Mouse (Mus musculus): ENCODE measurements at regions not wholly inside any gene's neighbourhood (a gene's known extent, or its start where the extent isn't known, plus 50 kb on each side); places are given as distances from the start of the nearest gene placed in this dataset.
A peak's percentile ranks its signal among the peaks of the same experiment; 100 is the strongest.

GRCm38 (mm10) chr12:30647511-30647910 lies 63.3 kb downstream of the Tmem18 start:
- H3K27ac ChIP-seq (ENCODE audit: low read length), result no peak overlapping the region
- no peak overlapping the region for H3K4me2 ChIP-seq (ENCODE audit: low read length)
- H3K4me3 ChIP-seq (replicated peaks; ENCODE audit: low read length), result no peak overlapping the region
- no peaks in the 10 kb centered on the region for H3K9me3 ChIP-seq (ENCODE audit: control insufficient read depth, low read length)
- 75% methylated on average over 3 of the region's 3 CpGs for WGBS
- H3K27me3 ChIP-seq (replicated peaks; ENCODE audit: control insufficient read depth, insufficient read depth, low read length), result no peaks in the 10 kb centered on the region
- no peaks in the 10 kb centered on the region for H3K36me3 ChIP-seq (ENCODE audit: control insufficient read depth, insufficient read depth)
- H3K9ac ChIP-seq (replicated peaks; ENCODE audit: low read depth, low read length), result no peak overlapping the region
- no peaks in the 10 kb centered on the region for H3K4me1 ChIP-seq (replicated peaks; ENCODE audit: control insufficient read depth, insufficient read depth, low read length)
- ATAC-seq, result no peak

- no peaks in the 10 kb centered on the region for H3K9me3 ChIP-seq (ENCODE audit: control insufficient read depth, low read length)
- no peak overlapping the region for H3K4me2 ChIP-seq (ENCODE audit: low read length)
- H3K27me3 ChIP-seq (replicated peaks; ENCODE audit: control insufficient read depth, insufficient read depth, low read length), result no peaks in the 10 kb centered on the region
- no peak overlapping the region for H3K27ac ChIP-seq (ENCODE audit: low read length)
- H3K4me3 ChIP-seq (replicated peaks; ENCODE audit: low read length), result no peak overlapping the region
- no peak for ATAC-seq
- no peaks in the 10 kb centered on the region for H3K4me1 ChIP-seq (replicated peaks; ENCODE audit: control insufficient read depth, insufficient read depth, low read length)
- no peak overlapping the region for H3K9ac ChIP-seq (replicated peaks; ENCODE audit: low read depth, low read length)
- WGBS, result 18% methylated on average over 1 of the region's 1 CpGs
- H3K36me3 ChIP-seq (ENCODE audit: control insufficient read depth, insufficient read depth), result no peaks in the 10 kb centered on the region
These were observed 67.3 kb downstream of the Tmem18 start for GRCm38 (mm10) chr12:30651506-30651905.

- no peak overlapping the region for H3K4me3 ChIP-seq (replicated peaks; ENCODE audit: low read length)
- no peaks in the 10 kb centered on the region for H3K4me1 ChIP-seq (replicated peaks; ENCODE audit: control insufficient read depth, insufficient read depth, low read length)
- H3K27ac ChIP-seq (ENCODE audit: low read length), result no peak overlapping the region
- no peak overlapping the region for H3K9ac ChIP-seq (replicated peaks; ENCODE audit: low read depth, low read length)
- H3K36me3 ChIP-seq (ENCODE audit: control insufficient read depth, insufficient read depth), result no peaks in the 10 kb centered on the region
- no peaks in the 10 kb centered on the region for H3K27me3 ChIP-seq (replicated peaks; ENCODE audit: control insufficient read depth, insufficient read depth, low read length)
- no peak overlapping the region for H3K4me2 ChIP-seq (ENCODE audit: low read length)
- no peak for ATAC-seq
- H3K9me3 ChIP-seq (ENCODE audit: control insufficient read depth, low read length), result no peaks in the 10 kb centered on the region
- 68% methylated on average over 5 of the region's 5 CpGs for WGBS
These were observed 70.3 kb downstream of the Tmem18 start for GRCm38 (mm10) chr12:30654347-30655075.

- Histone ChIP-seq H3K4me1 (replicated peaks; ENCODE audit: control insufficient read depth, insufficient read depth, low read length) (no peaks in the 10 kb centered on the region), H3K4me2 (ENCODE audit: low read length) (no peak overlapping the region), H3K27me3 (replicated peaks; ENCODE audit: control insufficient read depth, insufficient read depth, low read length) (no peaks in the 10 kb centered on the region), H3K9me3 (ENCODE audit: control insufficient read depth, low read length) (no peaks in the 10 kb centered on the region), H3K36me3 (ENCODE audit: control insufficient read depth, insufficient read depth) (no peaks in the 10 kb centered on the region), H3K9ac (replicated peaks; ENCODE audit: low read depth, low read length) (no peak overlapping the region), H3K4me3 (replicated peaks; ENCODE audit: low read length) (no peak overlapping the region), H3K27ac (ENCODE audit: low read length) (no peak overlapping the region)
- no peak for ATAC-seq
- WGBS, result 93% methylated on average over 1 of the region's 1 CpGs
These were observed 70.8 kb downstream of the Tmem18 start for GRCm38 (mm10) chr12:30655076-30655421.

- H3K9me3 ChIP-seq (ENCODE audit: control insufficient read depth, low read length), result no peaks in the 10 kb centered on the region
- H3K9ac ChIP-seq (replicated peaks; ENCODE audit: low read depth, low read length), result no peak overlapping the region
- no peak overlapping the region for H3K27ac ChIP-seq (ENCODE audit: low read length)
- H3K36me3 ChIP-seq (ENCODE audit: control insufficient read depth, insufficient read depth), result no peaks in the 10 kb centered on the region
- no peak overlapping the region for H3K4me3 ChIP-seq (replicated peaks; ENCODE audit: low read length)
- no peaks in the 10 kb centered on the region for H3K4me1 ChIP-seq (replicated peaks; ENCODE audit: control insufficient read depth, insufficient read depth, low read length)
- ATAC-seq, result no peak
- no peak overlapping the region for H3K4me2 ChIP-seq (ENCODE audit: low read length)
- 80% methylated on average over 2 of the region's 2 CpGs for WGBS
- H3K27me3 ChIP-seq (replicated peaks; ENCODE audit: control insufficient read depth, insufficient read depth, low read length), result no peaks in the 10 kb centered on the region
These were observed 94.6 kb downstream of the Tmem18 start for GRCm38 (mm10) chr12:30678826-30679225.

GRCm38 (mm10) chr12:30690038-30690437 lies 105.8 kb downstream of the Tmem18 start:
- Histone ChIP-seq H3K4me3 (replicated peaks; ENCODE audit: low read length) (no peak overlapping the region), H3K27ac (ENCODE audit: low read length) (no peak overlapping the region), H3K4me1 (replicated peaks; ENCODE audit: control insufficient read depth, insufficient read depth, low read length) (no peaks in the 10 kb centered on the region), H3K4me2 (ENCODE audit: low read length) (no peak overlapping the region), H3K36me3 (ENCODE audit: control insufficient read depth, insufficient read depth) (no peaks in the 10 kb centered on the region), H3K9ac (replicated peaks; ENCODE audit: low read depth, low read length) (no peak overlapping the region), H3K27me3 (replicated peaks; ENCODE audit: control insufficient read depth, insufficient read depth, low read length) (no peaks in the 10 kb centered on the region), H3K9me3 (ENCODE audit: control insufficient read depth, low read length) (no peaks in the 10 kb centered on the region)
- 78% methylated on average over 4 of the region's 4 CpGs for WGBS
- ATAC-seq, result no peak

- Histone ChIP-seq H3K9ac (replicated peaks; ENCODE audit: low read depth, low read length) (no peak overlapping the region), H3K9me3 (ENCODE audit: control insufficient read depth, low read length) (no peaks in the 10 kb centered on the region), H3K27ac (ENCODE audit: low read length) (no peak overlapping the region), H3K27me3 (replicated peaks; ENCODE audit: control insufficient read depth, insufficient read depth, low read length) (no peaks in the 10 kb centered on the region), H3K4me1 (replicated peaks; ENCODE audit: control insufficient read depth, insufficient read depth, low read length) (no peaks in the 10 kb centered on the region), H3K4me2 (ENCODE audit: low read length) (no peak overlapping the region), H3K4me3 (replicated peaks; ENCODE audit: low read length) (no peak overlapping the region), H3K36me3 (ENCODE audit: control insufficient read depth, insufficient read depth) (no peaks in the 10 kb centered on the region)
- no peak for ATAC-seq
- 55% methylated on average over 3 of the region's 3 CpGs for WGBS
These were observed 109.3 kb downstream of the Tmem18 start for GRCm38 (mm10) chr12:30693540-30693939.

- Histone ChIP-seq H3K27ac (ENCODE audit: low read length) (no peak overlapping the region), H3K9me3 (ENCODE audit: control insufficient read depth, low read length) (no peaks in the 10 kb centered on the region), H3K4me2 (ENCODE audit: low read length) (no peak overlapping the region), H3K9ac (replicated peaks; ENCODE audit: low read depth, low read length) (no peak overlapping the region), H3K4me3 (replicated peaks; ENCODE audit: low read length) (no peak overlapping the region), H3K27me3 (replicated peaks; ENCODE audit: control insufficient read depth, insufficient read depth, low read length) (no peaks in the 10 kb centered on the region), H3K4me1 (replicated peaks; ENCODE audit: control insufficient read depth, insufficient read depth, low read length) (no peaks in the 10 kb centered on the region), H3K36me3 (ENCODE audit: control insufficient read depth, insufficient read depth) (no peaks in the 10 kb centered on the region)
- 72% methylated on average over 6 of the region's 6 CpGs for WGBS
- peak; percentile 76 for ATAC-seq
These were observed 114.0 kb downstream of the Tmem18 start for GRCm38 (mm10) chr12:30698256-30698655.

GRCm38 (mm10) chr12:30703691-30704090 lies 119.5 kb downstream of the Tmem18 start:
- Histone ChIP-seq H3K27me3 (replicated peaks; ENCODE audit: control insufficient read depth, insufficient read depth, low read length) (no peaks in the 10 kb centered on the region), H3K4me3 (replicated peaks; ENCODE audit: low read length) (no peak overlapping the region), H3K4me2 (ENCODE audit: low read length) (no peak overlapping the region), H3K4me1 (replicated peaks; ENCODE audit: control insufficient read depth, insufficient read depth, low read length) (no peaks in the 10 kb centered on the region), H3K36me3 (ENCODE audit: control insufficient read depth, insufficient read depth) (no peaks in the 10 kb centered on the region), H3K9me3 (ENCODE audit: control insufficient read depth, low read length) (no peaks in the 10 kb centered on the region), H3K27ac (ENCODE audit: low read length) (no peak overlapping the region), H3K9ac (replicated peaks; ENCODE audit: low read depth, low read length) (no peak overlapping the region)
- no peak for ATAC-seq
- WGBS, result 78% methylated on average over 3 of the region's 3 CpGs

- no peaks in the 10 kb centered on the region for H3K4me1 ChIP-seq (replicated peaks; ENCODE audit: control insufficient read depth, insufficient read depth, low read length)
- WGBS, result 85% methylated on average over 5 of the region's 5 CpGs
- no peaks in the 10 kb centered on the region for H3K36me3 ChIP-seq (ENCODE audit: control insufficient read depth, insufficient read depth)
- no peak for ATAC-seq
- H3K27me3 ChIP-seq (replicated peaks; ENCODE audit: control insufficient read depth, insufficient read depth, low read length), result no peaks in the 10 kb centered on the region
- no peak overlapping the region for H3K4me3 ChIP-seq (replicated peaks; ENCODE audit: low read length)
- H3K9me3 ChIP-seq (ENCODE audit: control insufficient read depth, low read length), result no peaks in the 10 kb centered on the region
- no peak overlapping the region for H3K9ac ChIP-seq (replicated peaks; ENCODE audit: low read depth, low read length)
- H3K4me2 ChIP-seq (ENCODE audit: low read length), result no peak overlapping the region
- H3K27ac ChIP-seq (ENCODE audit: low read length), result no peak overlapping the region
These were observed 123.0 kb downstream of the Tmem18 start for GRCm38 (mm10) chr12:30707271-30707670.
